In genomic region chr6:35254136-35254904, GRCm38 (mm10) we compare ENCODE assay signal across 7 mouse cellular contexts. TPM values are rescaled to one million over a fixed set of nuclear protein-coding genes. Genes with fewer than 3 reads are reported as not detected.
A peak's percentile ranks its signal among the peaks of the same experiment; 100 is the strongest.
DNase-seq lines count a peak whose midpoint lies in the region; ATAC-seq and TF ChIP-seq lines count a peak whose summit lies in the region.

No protein-coding gene starts in this region.

- peak overlapping the region; percentile 68 for H3K27ac ChIP-seq in heart, embryonic 16.5 days (ENCODE audit: low read length)
- H3K27ac ChIP-seq in macrophage, result no peak overlapping the region
- peak overlapping the region; percentile 40 for H3K27ac ChIP-seq in testis, adult 2 months (ENCODE audit: control insufficient read depth, insufficient read depth, low read depth, low read length)

- peak overlapping the region; percentile 66 for H3K9ac ChIP-seq in heart, embryonic 16.5 days (ENCODE audit: low read length)

- H3K4me1 ChIP-seq in G1E (ENCODE audit: insufficient read depth, low read depth, low read length), result peaks cover 68% of the 10 kb centered on the region
- H3K4me1 ChIP-seq in heart, embryonic 16.5 days (ENCODE audit: control insufficient read depth, insufficient read depth, low read length), result peaks cover 55% of the 10 kb centered on the region
- H3K4me1 ChIP-seq in testis, adult 2 months (ENCODE audit: control insufficient read depth, insufficient read depth, low read length), result peaks cover 9% of the 10 kb centered on the region

- peak overlapping the region; percentile 79 for H3K4me3 ChIP-seq in G1E (ENCODE audit: low read depth, low read length)
- peak overlapping the region; percentile 90 for H3K4me3 ChIP-seq in heart, embryonic 16.5 days (ENCODE audit: low read length)
- H3K4me3 ChIP-seq in macrophage (ENCODE audit: inconsistent target), result peak overlapping the region; percentile 60; the same call in 1 of the 2 replicates
- peak overlapping the region; percentile 32; the same call in 1 of the 2 replicates for H3K4me3 ChIP-seq in testis, adult 2 months (ENCODE audit: control insufficient read depth, low read depth, low read length)

- H3K27me3 ChIP-seq in G1E (ENCODE audit: insufficient read depth, low read length), result no peaks in the 10 kb centered on the region
- no peaks in the 10 kb centered on the region for H3K27me3 ChIP-seq in heart, embryonic 16.5 days (ENCODE audit: control insufficient read depth, insufficient read depth, low read length)
- H3K27me3 ChIP-seq in testis, adult 2 months (ENCODE audit: control insufficient read depth, insufficient read depth, low read length), result no peaks in the 10 kb centered on the region

- peak overlapping the region; percentile 79 for H3K4me2 ChIP-seq in heart, embryonic 16.5 days (ENCODE audit: low read depth, low read length)

- WGBS in heart, embryonic 16.5 days, result 16% methylated on average over 9 of the region's 9 CpGs
- WGBS in macrophage (ENCODE audit: missing documents), result 40% methylated on average over 9 of the region's 9 CpGs

- TF ChIP-seq POLR2A in testis, adult 2 months (IDR thresholded peaks at IDR 0.05; ENCODE audit: control insufficient read depth, low read depth, low read length), result no peak

- DNase-seq in A20 (ENCODE audit: low read depth, low spot score) (peak; percentile 85), G1E (ENCODE audit: low spot score) (peak; percentile 26)
- no peak for DNase-seq in adrenal gland, adult 18-20 months (ENCODE audit: low spot score in 2 of 2)
- no peak for DNase-seq in adrenal gland, adult 8-10 months

- H3K79me2 ChIP-seq in macrophage (ENCODE audit: inconsistent target), result peaks cover 63% of the 10 kb centered on the region

- H3K36me3 ChIP-seq in G1E (replicated peaks) (peaks cover 7% of the 10 kb centered on the region), macrophage (ENCODE audit: inconsistent target) (no peaks in the 10 kb centered on the region)
- H3K36me3 ChIP-seq in heart, embryonic 16.5 days (ENCODE audit: control insufficient read depth, insufficient read depth), result no peaks in the 10 kb centered on the region
- no peaks in the 10 kb centered on the region for H3K36me3 ChIP-seq in testis, adult 2 months (ENCODE audit: control insufficient read depth, insufficient read depth, low read length)

- H3K9me3 ChIP-seq in G1E (replicated peaks), result no peaks in the 10 kb centered on the region
- no peaks in the 10 kb centered on the region for H3K9me3 ChIP-seq in heart, embryonic 16.5 days (replicated peaks; ENCODE audit: control insufficient read depth, low read length)

- ATAC-seq in G1E (ENCODE audit: extremely low read depth, insufficient number of reproducible peaks, low FRiP score, poor library complexity, severe bottlenecking), result peak; percentile 9; the same call in 1 of the 2 replicates
- ATAC-seq in heart, embryonic 16.5 days (replicated peaks; ENCODE audit: extremely low read depth, insufficient read depth, low FRiP score), result no peak

- TF ChIP-seq CTCF in G1E (IDR thresholded peaks at IDR 0.05; ENCODE audit: low read depth, low read length), result no peak
- no peak for TF ChIP-seq CTCF in testis, adult 2 months (IDR thresholded peaks at IDR 0.05; ENCODE audit: control insufficient read depth, insufficient read depth, insufficient replicate concordance, low read depth, low read length)

RNA-seq across cellular contexts. Expression of gene Slc13a4, which starts 53.6 kb away (rescaled TPM):
- not detected in 2 replicates for total RNA-seq in G1E (2014; fragmentation: Nextera tagmentation)
- 0.05 and 0.17 TPM in 2 replicates for total RNA-seq in G1E (2017)
- not detected in 2 replicates for polyA plus RNA-seq in G1E (2012)
- polyA plus RNA-seq in heart, embryonic 16.5 days (2015; fragmentation: Nextera tagmentation; extraction: Ambion mirVana), result 0.50 and 0.54 TPM in 2 replicates
- not detected for total RNA-seq in macrophage (2018; cell fraction: chromatin; rRNA removed)
- not detected for total RNA-seq in macrophage (2018; cell fraction: cytosol; rRNA removed)
- total RNA-seq in macrophage (2018; cell fraction: nucleus; rRNA removed), result not detected
- not detected in 3 replicates for polyA plus RNA-seq in macrophage (2018)
- 3.9 and 5.8 TPM in 2 replicates for polyA plus RNA-seq in testis, adult 2 months (2012; rRNA removed)
- total RNA-seq in adrenal gland, adult 18-20 months (2021), result under 1 TPM; 0.33 to 0.51 TPM
- total RNA-seq in adrenal gland, adult 8-10 months (2022), result under 1 TPM; 0.17 to 0.49 (median 0.45) TPM

Comparison
In these comparisons a context has a peak if more than half of its experiments do, and no peak if none do; other contexts are left out.
1. DNase-seq: peak in A20 (single experiment) and G1E (single experiment); none in adrenal gland, adult 18-20 months (0 of 2) and adrenal gland, adult 8-10 months (single experiment).
2. H3K4me3 ChIP-seq: peak in every context shown above with its lines; median percentile 90 in heart, embryonic 16.5 days; 79 in G1E; 60 in macrophage; 32 in testis, adult 2 months.